Mouse (Mus musculus) left cerebral cortex, adult 11 months (tissue): ENCODE data around the gene Polg.
A peak's percentile ranks its signal among the peaks of the same experiment; 100 is the strongest.

ENCODE experiments used
- DNase-seq: peaks from one replicate; pipeline ENCODE4 v3.0.0; 2022; ENCODE audit warnings: low spot score

The Polg gene

GRCm38 (mm10) chr7:79466053-79466901, at the start of gene Polg:
Gene Polg (minus strand): TSS chr7:79466362.
- peak; percentile 97 for DNase-seq

GRCm38 (mm10) chr7:79515861-79516260, 49.7 kb upstream of the Polg start:
- no peak for DNase-seq

GRCm38 (mm10) chr7:79515221-79515743, 49.1 kb upstream of the Polg start:
- no peak for DNase-seq

- DNase-seq, result no peak
These were observed 48.3 kb upstream of the Polg start for GRCm38 (mm10) chr7:79514361-79514881.

GRCm38 (mm10) chr7:79513466-79513865, 47.3 kb upstream of the Polg start:
- DNase-seq, result no peak

- no peak for DNase-seq
These were observed 46.3 kb upstream of the Polg start for GRCm38 (mm10) chr7:79512496-79512895.

- no peak for DNase-seq
These were observed 45.5 kb upstream of the Polg start for GRCm38 (mm10) chr7:79511656-79512055.

- DNase-seq, result no peak
These were observed 45.0 kb upstream of the Polg start for GRCm38 (mm10) chr7:79511181-79511580.

- no peak for DNase-seq
These were observed 44.5 kb upstream of the Polg start for GRCm38 (mm10) chr7:79510686-79511085.

GRCm38 (mm10) chr7:79509710-79510109, 43.5 kb upstream of the Polg start:
- no peak for DNase-seq

- DNase-seq, result no peak
These were observed 43.1 kb upstream of the Polg start for GRCm38 (mm10) chr7:79509235-79509607.

GRCm38 (mm10) chr7:79508280-79509234, 42.4 kb upstream of the Polg start:
- no peak for DNase-seq

GRCm38 (mm10) chr7:79507756-79508155, 41.6 kb upstream of the Polg start:
- no peak for DNase-seq

GRCm38 (mm10) chr7:79507101-79507705, 41.0 kb upstream of the Polg start:
- DNase-seq, result no peak

- no peak for DNase-seq
These were observed 40.4 kb upstream of the Polg start for GRCm38 (mm10) chr7:79506531-79507090.

- no peak for DNase-seq
These were observed 39.8 kb upstream of the Polg start for GRCm38 (mm10) chr7:79505876-79506530.

GRCm38 (mm10) chr7:79505376-79505775, 39.2 kb upstream of the Polg start:
- DNase-seq, result no peak

- peak; percentile 90 for DNase-seq
These were observed 38.6 kb upstream of the Polg start for GRCm38 (mm10) chr7:79504723-79505122.

- DNase-seq, result no peak
These were observed 37.6 kb upstream of the Polg start for GRCm38 (mm10) chr7:79503656-79504250.

- DNase-seq, result no peak
These were observed 36.9 kb upstream of the Polg start for GRCm38 (mm10) chr7:79503103-79503455.
